Mouse (Mus musculus) intestine, postnatal 0 days (tissue): ENCODE measurements around the gene Cd160. TPM values are rescaled to one million over a fixed set of nuclear protein-coding genes. Genes with fewer than 3 reads are reported as not detected.

Experiments
- ATAC-seq: fragments of 200-750 bp; cut with Nextera tagmentation; 2 replicates; pipeline ENCODE4 v1.8.0; 2017; ENCODE audit warnings: mild to moderate bottlenecking, moderate TSS enrichment, moderate library complexity
- H3K27ac ChIP-seq: fragments of 300-500 bp; sonication (generic); 2 replicates; pipeline ENCODE4 v1.5.1; 2014; ENCODE audit warnings: mild to moderate bottlenecking, low read depth, low read length, moderate library complexity
- H3K27me3 ChIP-seq: fragments of 300-500 bp; sonication (generic); replicated peaks from 2 replicates; pipeline ENCODE4 v1.6.1; 2014; ENCODE audit warnings: low read length, mixed read lengths; ENCODE audit not compliant: control insufficient read depth, insufficient read depth
- H3K36me3 ChIP-seq: fragments of 300-500 bp; sonication (generic); 2 replicates; pipeline ENCODE4 v1.6.1; 2014; ENCODE audit warnings: mild to moderate bottlenecking, moderate library complexity; ENCODE audit not compliant: control insufficient read depth, insufficient read depth
- H3K4me1 ChIP-seq: fragments of 300-500 bp; sonication (generic); replicated peaks from 2 replicates; pipeline ENCODE4 v1.6.1; 2014; ENCODE audit warnings: antibody characterized with exemption, low read length, mixed read lengths; ENCODE audit not compliant: control insufficient read depth, insufficient read depth
- H3K4me2 ChIP-seq: fragments of 300-500 bp; sonication (generic); replicated peaks from 2 replicates; pipeline ENCODE4 v1.6.1; 2014; ENCODE audit warnings: low read depth, mild to moderate bottlenecking, moderate library complexity
- H3K4me3 ChIP-seq: fragments of 300-500 bp; sonication (generic); 2 replicates; pipeline ENCODE4 v1.5.1; 2014; ENCODE audit warnings: low read depth, low read length
- H3K9ac ChIP-seq: fragments of 300-500 bp; sonication (generic); 2 replicates; pipeline ENCODE4 v1.6.1; 2014; ENCODE audit warnings: mild to moderate bottlenecking, low read depth, low read length
- H3K9me3 ChIP-seq: fragments of 300-500 bp; sonication (generic); 2 replicates; pipeline ENCODE4 v1.6.1; 2016; ENCODE audit warnings: mixed run types; ENCODE audit not compliant: control insufficient read depth
- CTCF ChIP-seq: sonication (generic); IDR thresholded peaks from 2 replicates; pipeline ENCODE4 v1.5.1; 2016; ENCODE audit warnings: low read depth, mild to moderate bottlenecking, control low read depth, antibody characterized with exemption, moderate library complexity
- WGBS: fragments of 180-500 bp; shearing (Covaris S2); extraction: QIAGEN DNeasy Blood & Tissue Kit; methylation state at CpG from one replicate; pipeline ENCODE4 v1.1.7; 2014; 5-methylcytosine and 5-hydroxymethylcytosine counted together
- polyA plus RNA-seq: library from polyadenylated mRNA; unstranded; fragments of >200 nt; fragmentation: Nextera tagmentation; extraction: Ambion mirVana; gene quantifications from 2 replicates; pipeline ENCODE4 v1.2.1, GENCODE M21; 2015

Cd160 gene
- polyA plus RNA-seq, 1 experiment from 2014 or later = 0.66 TPM

- no peaks in the 10 kb centered on the region for H3K27me3 ChIP-seq
- peak; percentile 22; the same call in 1 of the 2 replicates for ATAC-seq
- no peaks in the 10 kb centered on the region for H3K4me1 ChIP-seq
- peaks cover 59% of the 10 kb centered on the region for H3K36me3 ChIP-seq
- no peak overlapping the region for H3K4me2 ChIP-seq
- no peak overlapping the region for H3K27ac ChIP-seq
- no peak overlapping the region for H3K9ac ChIP-seq
- H3K9me3 ChIP-seq = no peaks in the 10 kb centered on the region
- no peak overlapping the region for H3K4me3 ChIP-seq
- WGBS = 92% methylated on average over 8 of the region's 8 CpGs
- TF ChIP-seq CTCF = no peak
Measured at GRCm38 (mm10) chr3:96868566-96868965, 39.4 kb upstream of the Cd160 start.

GRCm38 (mm10) chr3:96867863-96868262 lies 38.7 kb upstream of the Cd160 start:
- Histone ChIP-seq H3K4me2 (no peak overlapping the region), H3K36me3 (peaks cover 52% of the 10 kb centered on the region), H3K27me3 (no peaks in the 10 kb centered on the region), H3K27ac (no peak overlapping the region), H3K4me3 (no peak overlapping the region), H3K4me1 (no peaks in the 10 kb centered on the region), H3K9me3 (no peaks in the 10 kb centered on the region), H3K9ac (no peak overlapping the region)
- no peak for TF ChIP-seq CTCF
- no peak for ATAC-seq
- 85% methylated on average over 3 of the region's 3 CpGs for WGBS

DNA sequence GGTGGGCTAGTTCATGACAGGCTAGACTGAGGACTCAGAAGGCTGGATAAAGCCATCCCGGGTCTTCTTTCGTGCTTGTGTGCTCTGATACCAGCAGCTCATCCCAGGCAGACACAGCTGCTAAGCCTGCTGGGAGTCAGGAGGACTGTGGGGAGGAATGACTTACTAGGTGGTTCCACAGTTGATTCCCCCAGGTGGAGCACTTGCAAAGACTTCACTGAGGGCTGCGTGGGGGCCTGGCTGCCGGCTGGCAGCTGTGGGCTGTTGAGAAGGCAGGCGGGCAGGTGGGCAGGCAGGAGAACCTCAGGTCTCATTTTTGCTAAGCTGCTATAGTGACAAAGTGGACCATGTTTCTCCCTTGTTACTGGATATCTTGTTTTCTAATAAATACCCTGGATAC lies 31.3 kb upstream of the Cd160 start:
- WGBS = 97% methylated on average over 5 of the region's 5 CpGs
- H3K4me1 ChIP-seq = no peaks in the 10 kb centered on the region

DNA sequence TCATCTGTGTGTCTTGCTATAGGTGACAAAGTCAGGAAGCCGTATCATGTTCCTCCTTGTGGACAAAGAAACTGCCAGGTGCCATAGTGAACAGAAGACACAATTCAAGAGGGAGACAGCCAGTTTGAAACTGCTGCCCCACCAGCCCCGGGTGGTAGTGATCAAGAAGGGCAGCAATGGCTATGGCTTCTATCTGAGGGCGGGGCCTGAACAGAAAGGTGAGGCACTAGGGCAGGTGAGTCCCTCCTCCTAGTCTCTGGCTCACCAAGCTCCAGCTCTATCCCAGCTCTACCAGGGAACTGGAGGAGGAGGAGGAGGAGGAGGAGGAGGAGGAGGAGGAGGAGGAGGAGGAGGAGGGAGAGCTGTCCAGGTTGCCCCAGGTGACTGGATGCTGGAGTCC lies 26.7 kb upstream of the Cd160 start:
- TF ChIP-seq CTCF = no peak
- peaks cover 15% of the 10 kb centered on the region; the same call in 1 of the 2 replicates for H3K36me3 ChIP-seq
- H3K9me3 ChIP-seq = no peaks in the 10 kb centered on the region
- H3K27me3 ChIP-seq = no peaks in the 10 kb centered on the region
- no peaks in the 10 kb centered on the region for H3K4me1 ChIP-seq
- H3K27ac ChIP-seq = no peak overlapping the region
- no peak for ATAC-seq
- H3K4me2 ChIP-seq = no peak overlapping the region
- H3K4me3 ChIP-seq = no peak overlapping the region
- no peak overlapping the region for H3K9ac ChIP-seq
- WGBS = 57% methylated on average over 3 of the region's 3 CpGs

More for the DNA sequence above, 31.3 kb upstream of the Cd160 start:
- H3K27ac ChIP-seq = no peak overlapping the region
- no peaks in the 10 kb centered on the region for H3K9me3 ChIP-seq
- H3K4me3 ChIP-seq = no peak overlapping the region
- no peak for ATAC-seq
- H3K4me2 ChIP-seq = no peak overlapping the region
- no peaks in the 10 kb centered on the region for H3K27me3 ChIP-seq
- TF ChIP-seq CTCF = no peak
- H3K9ac ChIP-seq = no peak overlapping the region
- H3K36me3 ChIP-seq = peaks cover 11% of the 10 kb centered on the region; the same call in 1 of the 2 replicates

DNA sequence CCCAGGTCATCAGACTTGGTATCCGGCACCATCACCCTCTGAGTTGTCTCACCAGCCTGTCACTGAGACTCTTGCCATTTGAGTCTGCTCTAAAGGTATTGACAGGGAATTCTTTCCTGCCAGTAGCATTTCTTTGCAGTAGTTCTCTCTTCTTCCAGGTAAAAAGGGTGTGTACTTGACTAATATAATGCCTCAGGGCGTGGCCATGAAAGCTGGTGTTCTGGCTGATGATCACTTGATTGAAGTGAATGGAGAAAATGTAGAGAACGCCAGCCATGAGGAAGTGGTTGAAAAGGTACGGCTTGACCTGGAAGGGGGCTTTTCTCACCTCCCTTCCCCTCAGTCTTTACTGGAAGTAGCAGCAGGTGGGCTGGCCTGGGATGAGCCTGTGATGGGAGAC lies 25.2 kb upstream of the Cd160 start:
- Histone ChIP-seq H3K27me3 (no peaks in the 10 kb centered on the region), H3K9ac (no peak overlapping the region), H3K4me3 (no peak overlapping the region), H3K4me1 (no peaks in the 10 kb centered on the region), H3K9me3 (no peaks in the 10 kb centered on the region), H3K27ac (no peak overlapping the region), H3K4me2 (no peak overlapping the region), H3K36me3 (peaks cover 4% of the 10 kb centered on the region; the same call in 1 of the 2 replicates)
- no peak for ATAC-seq
- WGBS = 49% methylated on average over 4 of the region's 4 CpGs
- no peak for TF ChIP-seq CTCF

- no peak for ATAC-seq
- Histone ChIP-seq H3K27ac (no peak overlapping the region), H3K9ac (no peak overlapping the region), H3K27me3 (no peaks in the 10 kb centered on the region), H3K4me1 (no peaks in the 10 kb centered on the region), H3K4me2 (no peak overlapping the region), H3K36me3 (peaks cover 4% of the 10 kb centered on the region; the same call in 1 of the 2 replicates), H3K9me3 (no peaks in the 10 kb centered on the region), H3K4me3 (no peak overlapping the region)
- WGBS = 46% methylated on average over 6 of the region's 6 CpGs
- no peak for TF ChIP-seq CTCF
Measured at GRCm38 (mm10) chr3:96852561-96852960, 23.4 kb upstream of the Cd160 start.
